Mouse (Mus musculus) intestine, embryonic 16.5 days (tissue): ENCODE measurements around the gene Gimap1. TPM values are rescaled to one million over a fixed set of nuclear protein-coding genes. Genes with fewer than 3 reads are reported as not detected.
A peak's percentile ranks its signal among the peaks of the same experiment; 100 is the strongest.

Source experiments
- ATAC-seq: fragments of 200-750 bp; cut with Nextera tagmentation; 2 replicates; pipeline ENCODE4 v1.8.0; 2017; ENCODE audit warnings: moderate TSS enrichment, moderate library complexity
- H3K27ac ChIP-seq: fragments of 300-500 bp; sonication (generic); 2 replicates; pipeline ENCODE4 v1.5.1; 2014; ENCODE audit warnings: mild to moderate bottlenecking, low read length
- H3K27me3 ChIP-seq: fragments of 300-500 bp; sonication (generic); replicated peaks from 2 replicates; pipeline ENCODE4 v1.6.1; 2014; ENCODE audit warnings: low read length, control low read depth, mixed read lengths; ENCODE audit not compliant: control insufficient read depth, insufficient read depth
- H3K36me3 ChIP-seq: fragments of 300-500 bp; sonication (generic); 2 replicates; pipeline ENCODE4 v1.6.1; 2014; ENCODE audit warnings: low read length, control low read depth; ENCODE audit not compliant: control insufficient read depth, insufficient read depth
- H3K4me1 ChIP-seq: fragments of 300-500 bp; sonication (generic); 2 replicates; pipeline ENCODE4 v1.6.1; 2014; ENCODE audit warnings: low read length, control low read depth, mixed read lengths; ENCODE audit not compliant: control insufficient read depth, insufficient read depth
- H3K4me2 ChIP-seq: fragments of 300-500 bp; sonication (generic); 2 replicates; pipeline ENCODE4 v1.6.1; 2014; ENCODE audit warnings: low read depth, low read length, control low read depth
- H3K4me3 ChIP-seq: fragments of 300-500 bp; sonication (generic); 2 replicates; pipeline ENCODE4 v1.5.1; 2014; ENCODE audit warnings: mild to moderate bottlenecking, low read length
- H3K9ac ChIP-seq: fragments of 300-500 bp; sonication (generic); 2 replicates; pipeline ENCODE4 v1.6.1; 2014; ENCODE audit warnings: low read depth, low read length
- H3K9me3 ChIP-seq: fragments of 300-500 bp; sonication (generic); 2 replicates; pipeline ENCODE4 v1.6.1; 2016; ENCODE audit warnings: low read length, control low read depth; ENCODE audit not compliant: control insufficient read depth
- WGBS: fragments of 180-500 bp; shearing (Covaris S2); extraction: QIAGEN DNeasy Blood & Tissue Kit; methylation state at CpG from one replicate; pipeline ENCODE4 v1.1.7; 2014; 5-methylcytosine and 5-hydroxymethylcytosine counted together
- polyA plus RNA-seq: library from polyadenylated mRNA; unstranded; fragments of >200 nt; fragmentation: Nextera tagmentation; extraction: Ambion mirVana; gene quantifications from 2 replicates; pipeline ENCODE4 v1.2.1, GENCODE M21; 2015

Gimap1 gene
- polyA plus RNA-seq, 1 experiment from 2014 or later, result 39.1 TPM

DNA sequence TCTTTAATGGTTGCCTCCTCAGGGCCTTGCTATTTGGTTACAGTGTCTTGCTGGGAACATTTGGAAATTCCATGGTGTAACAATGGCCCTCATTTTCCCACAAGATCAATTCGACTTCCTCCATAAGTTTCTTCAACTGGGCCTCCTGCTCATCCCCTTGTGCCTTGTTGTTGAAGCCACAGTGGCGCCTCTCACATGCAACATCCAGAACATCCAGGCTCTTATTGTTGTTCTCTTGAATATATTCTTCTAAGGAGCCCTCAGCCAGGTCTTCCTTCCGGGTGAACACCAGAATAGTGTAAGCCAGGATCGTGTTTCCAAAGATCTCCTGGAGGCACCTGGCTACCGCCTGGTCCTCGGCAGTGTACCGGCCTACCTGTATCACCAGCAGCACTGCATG, 36.7 kb upstream of the Gimap1 start:
- Histone ChIP-seq H3K27ac (no peak overlapping the region), H3K9me3 (no peaks in the 10 kb centered on the region), H3K4me3 (no peak overlapping the region), H3K4me2 (no peak overlapping the region), H3K27me3 (no peaks in the 10 kb centered on the region), H3K9ac (no peak overlapping the region), H3K4me1 (no peaks in the 10 kb centered on the region), H3K36me3 (no peaks in the 10 kb centered on the region)
- WGBS, result 85% methylated on average over 7 of the region's 7 CpGs
- ATAC-seq, result no peak

DNA sequence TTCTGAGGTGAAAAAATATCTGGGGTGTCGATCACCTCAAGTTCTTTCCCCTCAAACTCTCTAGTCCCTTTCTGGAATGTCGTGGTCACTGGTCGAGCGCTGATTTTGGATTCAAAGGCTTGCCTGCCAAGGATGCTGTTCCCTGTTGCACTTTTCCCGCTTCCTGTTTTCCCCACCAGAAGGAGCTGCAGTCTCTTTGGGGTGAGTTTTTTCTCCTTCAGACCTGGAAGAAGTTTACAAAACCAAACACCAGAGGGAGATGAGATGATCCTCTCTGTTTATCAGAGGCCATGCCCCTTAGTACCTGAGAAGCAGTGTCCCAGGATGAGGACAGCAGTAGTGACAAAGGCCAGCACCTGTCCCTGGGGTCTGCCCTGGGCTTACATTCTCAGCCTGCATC, 36.3 kb upstream of the Gimap1 start:
- Histone ChIP-seq H3K9me3 (no peaks in the 10 kb centered on the region), H3K27me3 (no peaks in the 10 kb centered on the region), H3K9ac (no peak overlapping the region), H3K27ac (no peak overlapping the region), H3K4me3 (no peak overlapping the region), H3K4me1 (no peaks in the 10 kb centered on the region), H3K4me2 (no peak overlapping the region), H3K36me3 (no peaks in the 10 kb centered on the region)
- ATAC-seq, result no peak
- 72% methylated on average over 5 of the region's 5 CpGs for WGBS

- Histone ChIP-seq H3K27ac (no peak overlapping the region), H3K9me3 (no peaks in the 10 kb centered on the region), H3K4me1 (no peaks in the 10 kb centered on the region), H3K4me3 (no peak overlapping the region), H3K36me3 (no peaks in the 10 kb centered on the region), H3K9ac (no peak overlapping the region), H3K4me2 (no peak overlapping the region), H3K27me3 (no peaks in the 10 kb centered on the region)
- no peak for ATAC-seq
Measured at GRCm38 (mm10) chr6:48704146-48704545, 34.7 kb upstream of the Gimap1 start.

- H3K4me2 ChIP-seq, result no peak overlapping the region
- H3K9ac ChIP-seq, result no peak overlapping the region
- H3K4me1 ChIP-seq, result no peaks in the 10 kb centered on the region
- H3K27me3 ChIP-seq, result no peaks in the 10 kb centered on the region
- H3K36me3 ChIP-seq, result no peaks in the 10 kb centered on the region
- 0 out of 2 replicates have a peak overlapping the region, but pooled peaks have one; percentile 8 for H3K27ac ChIP-seq
- H3K9me3 ChIP-seq, result no peaks in the 10 kb centered on the region
- no peak for ATAC-seq
- 59% methylated on average over 3 of the region's 3 CpGs for WGBS
- no peak overlapping the region for H3K4me3 ChIP-seq
Measured at GRCm38 (mm10) chr6:48706130-48706529, 32.7 kb upstream of the Gimap1 start.

GRCm38 (mm10) chr6:48718455-48718854, 20.4 kb upstream of the Gimap1 start, which contains the start of the genes Gm28053 and Gimap7:
Gene Gm28053 (plus strand): TSS chr6:48718607.
Gene Gimap7 (plus strand): TSS chr6:48718621.
- no peaks in the 10 kb centered on the region for H3K27me3 ChIP-seq
- no peaks in the 10 kb centered on the region for H3K9me3 ChIP-seq
- 53% methylated on average over 2 of the region's 2 CpGs for WGBS
- no peaks in the 10 kb centered on the region for H3K36me3 ChIP-seq
- H3K27ac ChIP-seq, result no peak within 1 kb of the TSS
- no peaks in the 10 kb centered on the region for H3K4me1 ChIP-seq
- H3K9ac ChIP-seq, result no peak within 1 kb of the TSS
- ATAC-seq, result no peak
- no peak within 1 kb of the TSS for H3K4me3 ChIP-seq
- H3K4me2 ChIP-seq, result no peak within 1 kb of the TSS

DNA sequence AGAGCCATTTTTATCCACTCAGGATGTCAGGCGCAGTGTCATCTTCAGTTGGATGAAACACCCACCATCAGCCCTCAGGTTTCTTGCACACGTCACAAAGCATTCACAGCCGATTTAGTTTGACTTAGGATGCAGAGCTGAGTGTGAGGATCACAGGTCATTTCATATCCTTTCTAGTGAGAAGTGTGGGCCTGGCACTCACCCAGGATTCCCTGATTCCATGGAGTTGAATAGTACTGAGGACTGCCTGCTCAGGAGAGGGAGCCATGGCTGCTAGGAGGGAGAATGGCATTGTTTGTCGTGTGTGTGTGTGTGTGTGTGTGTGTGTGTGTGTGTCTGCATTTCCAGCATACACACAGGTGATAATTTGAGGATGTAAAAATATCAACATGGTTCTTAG, 18.5 kb upstream of the Gimap1 start:
- WGBS, result 84% methylated on average over 4 of the region's 4 CpGs
- Histone ChIP-seq H3K27me3 (no peaks in the 10 kb centered on the region), H3K4me3 (no peak overlapping the region), H3K36me3 (no peaks in the 10 kb centered on the region), H3K27ac (no peak overlapping the region), H3K4me1 (peaks cover 2% of the 10 kb centered on the region), H3K9ac (no peak overlapping the region), H3K9me3 (no peaks in the 10 kb centered on the region), H3K4me2 (no peak overlapping the region)
- ATAC-seq, result no peak

DNA sequence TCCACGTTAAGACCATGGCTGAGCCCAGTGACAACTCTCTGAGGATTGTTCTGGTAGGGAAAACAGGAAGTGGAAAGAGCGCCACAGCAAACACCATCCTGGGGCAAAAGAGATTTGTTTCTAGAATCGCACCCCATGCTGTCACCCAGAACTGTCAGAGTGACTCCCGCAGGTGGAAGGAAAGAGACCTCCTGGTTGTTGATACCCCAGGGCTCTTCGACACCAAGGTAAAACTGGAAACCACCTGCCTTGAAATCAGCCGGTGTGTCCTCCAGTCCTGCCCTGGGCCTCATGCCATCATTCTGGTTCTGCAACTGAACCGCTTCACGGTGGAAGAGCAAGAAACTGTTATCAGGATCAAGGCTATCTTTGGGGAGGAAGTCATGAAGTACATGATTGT, 15.4 kb upstream of the Gimap1 start:
- Histone ChIP-seq H3K4me3 (no peak overlapping the region), H3K4me1 (peaks cover 8% of the 10 kb centered on the region), H3K9ac (no peak overlapping the region), H3K36me3 (no peaks in the 10 kb centered on the region), H3K27me3 (no peaks in the 10 kb centered on the region), H3K27ac (no peak overlapping the region), H3K9me3 (no peaks in the 10 kb centered on the region), H3K4me2 (no peak overlapping the region)
- no peak for ATAC-seq
- WGBS, result 73% methylated on average over 8 of the region's 8 CpGs

DNA sequence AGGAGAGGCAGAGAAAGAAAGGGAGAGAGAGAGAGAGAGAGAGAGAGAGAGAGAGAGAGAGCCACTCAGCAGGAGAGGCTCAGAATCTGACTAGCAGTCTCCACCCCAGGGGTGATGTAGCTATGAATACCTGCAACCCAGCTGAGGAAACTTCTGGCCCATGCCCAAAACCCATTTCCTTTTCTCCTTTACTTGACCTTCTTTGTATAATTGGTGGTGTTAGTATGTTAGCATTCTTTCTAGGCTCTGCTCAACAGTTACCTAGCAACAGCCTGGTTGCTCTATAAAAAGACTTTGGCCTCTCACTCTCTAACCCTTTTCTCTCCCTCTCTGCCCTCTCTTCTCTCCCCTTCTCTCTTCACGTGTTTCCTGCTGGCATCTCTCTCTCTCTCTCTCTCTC, 13.4 kb upstream of the Gimap1 start:
- no peak overlapping the region for H3K4me3 ChIP-seq
- ATAC-seq, result peak; percentile 78
- no peak overlapping the region for H3K27ac ChIP-seq
- WGBS, result 0% methylated on average over 1 of the region's 1 CpGs
- H3K27me3 ChIP-seq, result no peaks in the 10 kb centered on the region
- peaks cover 8% of the 10 kb centered on the region for H3K4me1 ChIP-seq
- H3K9ac ChIP-seq, result no peak overlapping the region
- H3K9me3 ChIP-seq, result no peaks in the 10 kb centered on the region
- no peak overlapping the region for H3K4me2 ChIP-seq
- no peaks in the 10 kb centered on the region for H3K36me3 ChIP-seq

DNA sequence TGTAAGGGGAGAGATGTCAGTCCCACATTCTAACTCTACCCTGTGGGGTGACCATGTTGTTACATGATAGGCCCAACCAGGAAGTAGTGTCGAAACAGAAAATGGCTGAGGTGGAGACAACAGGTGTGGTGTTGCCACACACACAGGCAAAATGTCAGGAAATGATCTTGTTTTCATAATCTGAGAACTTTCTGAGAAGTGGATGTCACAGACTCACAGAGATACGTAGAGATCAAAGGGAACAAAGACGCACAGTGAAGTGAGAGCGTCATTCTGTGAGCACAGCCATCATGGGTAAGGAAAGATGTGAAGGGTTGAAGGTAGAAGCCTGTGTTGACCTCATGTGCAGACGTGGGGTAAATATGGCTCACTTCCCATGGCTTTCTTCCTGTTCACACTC, 11.1 kb upstream of the Gimap1 start:
- Histone ChIP-seq H3K27me3 (no peaks in the 10 kb centered on the region), H3K9ac (no peak overlapping the region), H3K36me3 (no peaks in the 10 kb centered on the region), H3K9me3 (no peaks in the 10 kb centered on the region), H3K27ac (no peak overlapping the region), H3K4me1 (peaks cover 8% of the 10 kb centered on the region), H3K4me2 (no peak overlapping the region), H3K4me3 (no peak overlapping the region)
- 91% methylated on average over 5 of the region's 5 CpGs for WGBS
- no peak for ATAC-seq

GRCm38 (mm10) chr6:48732864-48733304, 6.0 kb upstream of the Gimap1 start:
- Histone ChIP-seq H3K27me3 (no peaks in the 10 kb centered on the region), H3K4me1 (no peaks in the 10 kb centered on the region), H3K27ac (no peak overlapping the region), H3K9ac (no peak overlapping the region), H3K4me3 (no peak overlapping the region), H3K36me3 (no peaks in the 10 kb centered on the region), H3K4me2 (no peak overlapping the region), H3K9me3 (no peaks in the 10 kb centered on the region)
- ATAC-seq, result no peak
- WGBS, result 31% methylated on average over 8 of the region's 8 CpGs
